Mouse (Mus musculus): ENCODE results near the gene Dennd4a. TPM values are rescaled to one million over a fixed set of nuclear protein-coding genes. Genes with fewer than 3 reads are reported as not detected.
A peak's percentile ranks its signal among the peaks of the same experiment; 100 is the strongest.

The Dennd4a gene
- polyA plus RNA-seq, 1 experiment from 2014 or later = 19.7 TPM

GRCm38 (mm10) chr9:64803373-64804214 lies 7.5 kb upstream of the Dennd4a start:
- ATAC-seq (ENCODE audit: low read depth) = no peak
- WGBS = 87% methylated on average over 5 of the region's 5 CpGs

GRCm38 (mm10) chr9:64805875-64806274 lies 5.3 kb upstream of the Dennd4a start:
- no peak for ATAC-seq (ENCODE audit: low read depth)
- Histone ChIP-seq H3K4me1 (ENCODE audit: control insufficient read depth, insufficient read depth, low read length) (0 out of 2 replicates have a peak, but pooled peaks cover 2% of the 10 kb centered on the region), H3K36me3 (ENCODE audit: control insufficient read depth, insufficient read depth, low read length) (no peaks in the 10 kb centered on the region), H3K4me3 (ENCODE audit: low read depth, low read length) (no peak overlapping the region), H3K9ac (replicated peaks; ENCODE audit: low read depth, low read length) (no peak overlapping the region), H3K27me3 (ENCODE audit: control insufficient read depth, insufficient read depth, low read length) (no peaks in the 10 kb centered on the region), H3K4me2 (ENCODE audit: low read depth, low read length) (no peak overlapping the region), H3K9me3 (ENCODE audit: control insufficient read depth, low read length) (no peaks in the 10 kb centered on the region), H3K27ac (ENCODE audit: low read depth, low read length) (no peak overlapping the region)
- 75% methylated on average over 5 of the region's 5 CpGs for WGBS

More at GRCm38 (mm10) chr9:64803373-64804214, 7.5 kb upstream of the Dennd4a start:
- Histone ChIP-seq H3K27me3 (ENCODE audit: control insufficient read depth, insufficient read depth, low read length) (no peaks in the 10 kb centered on the region), H3K9ac (replicated peaks; ENCODE audit: low read depth, low read length) (no peak overlapping the region), H3K9me3 (ENCODE audit: control insufficient read depth, low read length) (no peaks in the 10 kb centered on the region), H3K4me2 (ENCODE audit: low read depth, low read length) (no peak overlapping the region), H3K36me3 (ENCODE audit: control insufficient read depth, insufficient read depth, low read length) (no peaks in the 10 kb centered on the region), H3K4me1 (ENCODE audit: control insufficient read depth, insufficient read depth, low read length) (no peaks in the 10 kb centered on the region), H3K27ac (ENCODE audit: low read depth, low read length) (no peak overlapping the region), H3K4me3 (ENCODE audit: low read depth, low read length) (no peak overlapping the region)

GRCm38 (mm10) chr9:64806335-64807060 lies 4.6 kb upstream of the Dennd4a start:
- Histone ChIP-seq H3K4me2 (ENCODE audit: low read depth, low read length) (no peak overlapping the region), H3K36me3 (ENCODE audit: control insufficient read depth, insufficient read depth, low read length) (no peaks in the 10 kb centered on the region), H3K27me3 (ENCODE audit: control insufficient read depth, insufficient read depth, low read length) (no peaks in the 10 kb centered on the region), H3K4me1 (ENCODE audit: control insufficient read depth, insufficient read depth, low read length) (0 out of 2 replicates have a peak, but pooled peaks cover 2% of the 10 kb centered on the region), H3K4me3 (ENCODE audit: low read depth, low read length) (no peak overlapping the region), H3K9me3 (ENCODE audit: control insufficient read depth, low read length) (no peaks in the 10 kb centered on the region), H3K9ac (replicated peaks; ENCODE audit: low read depth, low read length) (no peak overlapping the region), H3K27ac (ENCODE audit: low read depth, low read length) (no peak overlapping the region)
- 91% methylated on average over 6 of the region's 6 CpGs for WGBS
- no peak for ATAC-seq (ENCODE audit: low read depth)

DNA sequence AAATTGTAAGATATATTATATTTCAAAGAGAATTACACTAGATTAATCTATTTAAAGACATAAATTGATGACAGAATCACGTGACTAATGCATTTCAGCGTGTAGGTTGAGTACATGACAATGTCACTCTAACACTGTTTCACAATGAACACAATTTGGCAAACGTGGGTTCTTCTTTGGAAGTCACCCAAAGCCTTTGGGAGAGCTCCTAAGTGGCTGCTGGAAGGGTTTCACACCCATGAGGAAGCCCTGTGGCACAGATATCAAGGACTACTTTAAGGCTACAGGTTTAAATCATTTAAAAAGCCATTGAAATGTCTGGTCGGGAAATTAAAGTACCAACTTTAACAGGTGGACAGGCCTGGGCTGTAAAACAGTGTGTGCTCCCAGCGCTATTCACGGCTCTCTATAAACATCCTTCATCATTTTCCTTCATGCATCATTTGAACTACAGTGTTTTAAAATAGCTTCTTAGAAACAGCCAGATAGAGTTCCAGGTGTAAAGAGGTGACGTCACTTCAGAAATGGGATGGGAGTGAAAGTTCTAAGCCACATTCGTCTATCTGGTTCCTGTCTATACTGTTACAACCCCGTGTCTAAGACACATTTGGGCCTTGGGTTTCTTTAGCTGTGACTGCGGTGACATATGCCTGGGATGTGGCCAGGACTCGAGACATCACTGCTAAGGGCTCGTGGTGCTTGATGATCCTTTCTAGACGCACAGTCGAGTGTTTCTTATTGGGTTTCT lies 3.9 kb upstream of the Dennd4a start:
- Histone ChIP-seq H3K4me1 (ENCODE audit: control insufficient read depth, insufficient read depth, low read length) (peaks cover 4% of the 10 kb centered on the region; the same call in 1 of the 2 replicates), H3K4me3 (ENCODE audit: low read depth, low read length) (no peak overlapping the region), H3K9ac (replicated peaks; ENCODE audit: low read depth, low read length) (no peak overlapping the region), H3K36me3 (ENCODE audit: control insufficient read depth, insufficient read depth, low read length) (no peaks in the 10 kb centered on the region), H3K27ac (ENCODE audit: low read depth, low read length) (no peak overlapping the region), H3K27me3 (ENCODE audit: control insufficient read depth, insufficient read depth, low read length) (no peaks in the 10 kb centered on the region), H3K9me3 (ENCODE audit: control insufficient read depth, low read length) (no peaks in the 10 kb centered on the region), H3K4me2 (ENCODE audit: low read depth, low read length) (no peak overlapping the region)
- no peak for ATAC-seq (ENCODE audit: low read depth)
- WGBS = 82% methylated on average over 14 of the region's 14 CpGs

DNA sequence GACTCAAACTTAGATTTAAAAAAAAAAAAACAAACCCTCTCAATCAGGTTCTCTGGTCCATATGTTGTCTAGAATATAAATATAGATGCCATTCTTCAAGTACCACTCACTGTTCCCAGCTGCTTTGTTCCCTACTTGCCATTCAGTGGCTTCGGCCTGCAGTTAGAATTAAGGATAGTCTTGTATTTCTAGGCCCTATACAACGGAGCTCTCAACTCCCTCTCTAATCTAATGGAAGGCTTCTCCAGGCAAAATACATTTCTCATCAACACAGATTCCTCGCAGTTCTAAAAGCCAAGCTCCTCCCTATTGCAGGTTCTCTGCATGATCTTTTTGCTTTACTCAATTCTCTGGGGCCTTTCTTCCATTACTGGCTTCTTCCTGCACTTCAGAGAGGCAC lies 1.3 kb upstream of the Dennd4a start:
- no peak overlapping the region for H3K4me2 ChIP-seq (ENCODE audit: low read depth, low read length)
- WGBS = 76% methylated on average over 3 of the region's 3 CpGs

GRCm38 (mm10) chr9:64811538-64812474 lies 666 bp downstream of the Dennd4a start:
- no peaks in the 10 kb centered on the region for H3K36me3 ChIP-seq (ENCODE audit: control insufficient read depth, insufficient read depth, low read length)
- H3K4me3 ChIP-seq (ENCODE audit: low read depth, low read length) = peak overlapping the region; percentile 81
- H3K4me1 ChIP-seq (ENCODE audit: control insufficient read depth, insufficient read depth, low read length) = peaks cover 7% of the 10 kb centered on the region; the same call in 1 of the 2 replicates
- no peaks in the 10 kb centered on the region for H3K27me3 ChIP-seq (ENCODE audit: control insufficient read depth, insufficient read depth, low read length)
- H3K9ac ChIP-seq (replicated peaks; ENCODE audit: low read depth, low read length) = peak overlapping the region; percentile 76
- peak overlapping the region; percentile 57 for H3K4me2 ChIP-seq (ENCODE audit: low read depth, low read length)
- under 1% methylated on average over 58 of the region's 59 CpGs for WGBS
- no peaks in the 10 kb centered on the region for H3K9me3 ChIP-seq (ENCODE audit: control insufficient read depth, low read length)
- peak overlapping the region; percentile 98 for H3K27ac ChIP-seq (ENCODE audit: low read depth, low read length)
- ATAC-seq (ENCODE audit: low read depth) = peak; percentile 84

More for the DNA sequence above, 1.3 kb upstream of the Dennd4a start:
- Histone ChIP-seq H3K36me3 (ENCODE audit: control insufficient read depth, insufficient read depth, low read length) (no peaks in the 10 kb centered on the region), H3K4me3 (ENCODE audit: low read depth, low read length) (no peak overlapping the region), H3K27me3 (ENCODE audit: control insufficient read depth, insufficient read depth, low read length) (no peaks in the 10 kb centered on the region), H3K4me1 (ENCODE audit: control insufficient read depth, insufficient read depth, low read length) (peaks cover 7% of the 10 kb centered on the region; the same call in 1 of the 2 replicates), H3K9me3 (ENCODE audit: control insufficient read depth, low read length) (no peaks in the 10 kb centered on the region), H3K9ac (replicated peaks; ENCODE audit: low read depth, low read length) (no peak overlapping the region), H3K27ac (ENCODE audit: low read depth, low read length) (no peak overlapping the region)
- ATAC-seq (ENCODE audit: low read depth) = no peak

DNA sequence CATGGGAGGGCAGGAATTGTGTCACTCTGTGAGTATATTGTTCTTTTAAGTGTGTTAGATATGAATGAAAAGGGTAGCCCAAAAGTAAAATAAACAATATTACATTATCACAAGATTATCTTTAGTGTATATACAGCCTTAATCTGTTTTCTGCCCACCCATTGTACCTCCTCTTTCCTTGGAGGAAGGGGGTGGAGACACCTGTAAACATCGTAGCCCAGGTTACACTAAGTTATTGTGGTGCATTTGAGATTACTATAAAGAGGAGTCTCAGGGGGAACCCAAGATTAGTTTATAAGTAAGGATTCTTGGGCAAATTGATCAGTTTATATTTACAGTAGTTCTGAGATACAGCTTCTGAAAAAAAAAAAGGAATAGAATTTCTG lies 1.3 kb downstream of the Dennd4a start:
- 43% methylated on average over 1 of the region's 1 CpGs for WGBS
- Histone ChIP-seq H3K27ac (ENCODE audit: low read depth, low read length) (no peak overlapping the region), H3K4me3 (ENCODE audit: low read depth, low read length) (peak overlapping the region; percentile 81), H3K9ac (replicated peaks; ENCODE audit: low read depth, low read length) (no peak overlapping the region; the same call in 1 of the 2 replicates), H3K36me3 (ENCODE audit: control insufficient read depth, insufficient read depth, low read length) (no peaks in the 10 kb centered on the region), H3K27me3 (ENCODE audit: control insufficient read depth, insufficient read depth, low read length) (no peaks in the 10 kb centered on the region), H3K4me1 (ENCODE audit: control insufficient read depth, insufficient read depth, low read length) (peaks cover 7% of the 10 kb centered on the region; the same call in 1 of the 2 replicates), H3K4me2 (ENCODE audit: low read depth, low read length) (peak overlapping the region; percentile 57), H3K9me3 (ENCODE audit: control insufficient read depth, low read length) (no peaks in the 10 kb centered on the region)
- ATAC-seq (ENCODE audit: low read depth) = no peak

DNA sequence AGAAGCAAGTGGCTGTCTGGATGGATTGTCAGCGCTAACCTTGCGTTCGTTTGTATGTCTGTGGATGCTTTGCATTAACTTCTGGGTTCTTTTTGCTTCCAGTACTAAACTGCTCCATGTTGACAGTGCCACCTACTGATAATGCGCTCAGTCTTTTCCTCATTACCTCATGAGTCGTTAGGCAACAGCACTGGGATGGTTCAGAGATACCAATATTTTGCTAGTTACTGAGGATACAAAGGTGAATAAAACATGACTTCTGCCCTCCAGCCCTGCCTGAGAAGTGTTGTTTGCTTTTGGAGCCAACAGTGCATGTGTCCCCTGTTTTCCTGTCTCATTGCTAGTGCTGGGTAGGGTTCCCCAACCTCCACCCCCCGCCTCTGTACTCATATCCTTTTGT lies 3.1 kb downstream of the Dennd4a start:
- Histone ChIP-seq H3K27ac (ENCODE audit: low read depth, low read length) (no peak overlapping the region), H3K27me3 (ENCODE audit: control insufficient read depth, insufficient read depth, low read length) (no peaks in the 10 kb centered on the region), H3K4me1 (ENCODE audit: control insufficient read depth, insufficient read depth, low read length) (peaks cover 7% of the 10 kb centered on the region; the same call in 1 of the 2 replicates), H3K4me3 (ENCODE audit: low read depth, low read length) (no peak overlapping the region), H3K36me3 (ENCODE audit: control insufficient read depth, insufficient read depth, low read length) (no peaks in the 10 kb centered on the region), H3K4me2 (ENCODE audit: low read depth, low read length) (no peak overlapping the region), H3K9ac (replicated peaks; ENCODE audit: low read depth, low read length) (no peak overlapping the region), H3K9me3 (ENCODE audit: control insufficient read depth, low read length) (no peaks in the 10 kb centered on the region)
- WGBS = 88% methylated on average over 6 of the region's 6 CpGs
- ATAC-seq (ENCODE audit: low read depth) = no peak

All from neural tube, embryonic 14.5 days (tissue).